Mouse (Mus musculus): Measurements from ENCODE around the gene Rpl13. TPM values are rescaled to one million over a fixed set of nuclear protein-coding genes. Genes with fewer than 3 reads are reported as not detected.
"Not testable (repeated sequence)": the region's sequence is repeated elsewhere in the genome, so short reads cannot be mapped to it uniquely, and the experiment has no call there.

The Rpl13 gene
- polyA plus RNA-seq, 1 experiment from 2014 or later = 811 TPM

DNA sequence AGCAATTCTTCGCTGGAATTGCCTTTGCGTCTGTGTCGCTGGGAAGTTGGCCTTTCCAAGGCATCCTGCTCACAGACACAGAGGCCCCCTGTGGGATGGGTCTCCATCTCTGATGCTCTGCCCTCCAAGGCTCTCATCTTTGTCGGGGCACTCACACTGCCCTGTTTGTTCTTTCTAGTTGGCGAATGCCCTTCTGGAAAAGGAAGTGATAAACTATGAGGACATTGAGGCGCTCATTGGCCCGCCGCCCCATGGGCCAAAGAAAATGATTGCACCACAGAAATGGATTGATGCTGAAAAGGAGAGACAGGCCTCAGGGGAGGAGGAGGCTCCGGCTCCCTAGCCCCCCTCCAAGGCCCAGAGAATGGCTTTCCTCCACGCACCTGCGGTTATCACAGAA lies 4.9 kb upstream of the Rpl13 start:
- H3K36me3 ChIP-seq (replicated peaks; ENCODE audit: insufficient read depth, low read length) = peaks cover 23% of the 10 kb centered on the region
- no peak overlapping the region for H3K4me3 ChIP-seq (ENCODE audit: low read depth, low read length)
- H3K9ac ChIP-seq (replicated peaks) = no peak overlapping the region
- 87% methylated on average over 11 of the region's 11 CpGs for WGBS (ENCODE audit: insufficient replicate concordance)
- ATAC-seq (no peak), DNase-seq (no peak)
- TF ChIP-seq EP300 (IDR thresholded peaks at IDR 0.05; ENCODE audit: low read depth) (no peak), CTCF (IDR thresholded peaks at IDR 0.05; ENCODE audit: low read depth) (no peak)
- no peak overlapping the region for H3K4me2 ChIP-seq (ENCODE audit: low read depth, low read length)
- no peaks in the 10 kb centered on the region for H3K27me3 ChIP-seq (ENCODE audit: insufficient read depth, low read length)
- H3K9me3 ChIP-seq (ENCODE audit: low read length) = no peaks in the 10 kb centered on the region
- peaks cover 4% of the 10 kb centered on the region for H3K4me1 ChIP-seq (ENCODE audit: insufficient read depth)
- H3K27ac ChIP-seq (ENCODE audit: low read depth) = no peak overlapping the region

DNA sequence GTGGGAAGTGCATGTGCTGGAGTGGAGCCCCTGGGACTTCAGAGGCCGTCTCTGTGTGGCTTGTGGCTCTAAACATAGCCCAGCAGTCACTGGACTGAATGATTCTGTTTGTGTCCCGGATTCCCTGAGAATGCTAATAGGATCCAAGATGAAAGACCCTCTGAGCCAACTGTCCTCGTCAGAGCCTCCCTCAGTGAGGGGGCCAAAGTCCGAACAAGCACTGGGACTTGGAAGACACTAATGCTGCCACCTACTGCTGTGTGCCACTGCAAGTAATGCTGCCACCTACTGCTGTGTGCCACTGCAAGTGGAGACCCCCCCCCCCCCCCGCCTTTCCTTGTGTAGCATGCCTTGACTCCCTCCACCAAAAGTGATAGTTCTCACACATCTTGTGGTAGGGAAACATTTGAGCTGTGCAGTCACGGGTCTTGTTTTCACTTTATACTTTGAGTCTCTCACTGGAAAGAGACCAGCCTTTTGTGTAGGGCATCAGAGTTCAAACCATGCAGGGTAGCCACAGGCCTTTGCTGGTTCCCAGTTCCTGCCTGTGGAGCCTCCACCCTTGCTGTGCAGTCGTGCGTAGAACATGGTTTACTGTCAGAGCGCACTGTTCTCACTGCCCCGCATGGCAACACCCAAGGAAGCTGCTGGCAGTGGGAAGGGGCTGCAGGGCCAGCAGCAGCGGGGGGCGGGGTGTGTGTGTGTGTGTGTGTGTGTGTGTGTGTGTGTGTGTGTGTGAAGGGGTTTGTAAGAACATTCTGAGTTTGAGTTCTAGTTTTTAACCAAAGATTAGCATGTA lies 4.2 kb upstream of the Rpl13 start:
- TF ChIP-seq EP300 (IDR thresholded peaks at IDR 0.05; ENCODE audit: low read depth) (no peak), CTCF (IDR thresholded peaks at IDR 0.05; ENCODE audit: low read depth) (no peak)
- peaks cover 23% of the 10 kb centered on the region for H3K36me3 ChIP-seq (replicated peaks; ENCODE audit: insufficient read depth, low read length)
- DNase-seq (no peak), ATAC-seq (no peak)
- H3K4me2 ChIP-seq (ENCODE audit: low read depth, low read length) = no peak overlapping the region
- WGBS (ENCODE audit: insufficient replicate concordance) = 83% methylated on average over 11 of the region's 12 CpGs
- no peak overlapping the region for H3K4me3 ChIP-seq (ENCODE audit: low read depth, low read length)
- H3K4me1 ChIP-seq (ENCODE audit: insufficient read depth) = peaks cover 4% of the 10 kb centered on the region
- H3K9me3 ChIP-seq (ENCODE audit: low read length) = no peaks in the 10 kb centered on the region
- H3K9ac ChIP-seq (replicated peaks) = no peak overlapping the region
- no peaks in the 10 kb centered on the region for H3K27me3 ChIP-seq (ENCODE audit: insufficient read depth, low read length)
- no peak overlapping the region for H3K27ac ChIP-seq (ENCODE audit: low read depth)

DNA sequence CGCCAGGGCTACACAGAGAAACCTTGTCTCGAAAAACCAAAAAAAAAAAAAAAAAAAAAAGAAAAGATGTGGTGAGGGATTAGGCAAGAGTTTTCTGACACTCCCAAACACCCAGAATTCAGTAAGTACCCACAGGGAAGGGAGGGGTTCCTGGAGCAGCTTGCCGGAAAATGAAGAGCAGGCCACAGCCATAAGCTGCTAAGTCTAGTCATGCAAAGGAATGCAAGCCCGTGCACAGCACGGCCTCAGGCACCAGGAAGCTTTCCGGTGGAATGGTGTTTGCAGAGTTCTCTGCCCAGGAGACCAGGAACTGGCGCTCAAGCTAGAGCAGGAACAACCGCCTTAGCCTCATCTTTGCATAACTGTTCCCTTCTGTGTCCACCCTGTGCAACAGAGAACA lies 1.9 kb upstream of the Rpl13 start:
- no peaks in the 10 kb centered on the region for H3K27me3 ChIP-seq (ENCODE audit: insufficient read depth, low read length)
- H3K36me3 ChIP-seq (replicated peaks; ENCODE audit: insufficient read depth, low read length) = peaks cover 32% of the 10 kb centered on the region
- H3K4me3 ChIP-seq (ENCODE audit: low read depth, low read length) = no peak overlapping the region
- ATAC-seq (no peak), DNase-seq (no peak)
- H3K4me2 ChIP-seq (ENCODE audit: low read depth, low read length) = no peak overlapping the region
- H3K4me1 ChIP-seq (ENCODE audit: insufficient read depth) = peaks cover 12% of the 10 kb centered on the region
- no peaks in the 10 kb centered on the region for H3K9me3 ChIP-seq (ENCODE audit: low read length)
- no peak for TF ChIP-seq EP300 (IDR thresholded peaks at IDR 0.05; ENCODE audit: low read depth)
- no peak for TF ChIP-seq CTCF (IDR thresholded peaks at IDR 0.05; ENCODE audit: low read depth)
- 0 out of 2 replicates have a peak overlapping the region, but pooled peaks have one; percentile 6 for H3K9ac ChIP-seq (replicated peaks)
- H3K27ac ChIP-seq (ENCODE audit: low read depth) = peak overlapping the region; percentile 45; the same call in 1 of the 2 replicates
- 51% methylated on average over 8 of the region's 8 CpGs for WGBS (ENCODE audit: insufficient replicate concordance)

DNA sequence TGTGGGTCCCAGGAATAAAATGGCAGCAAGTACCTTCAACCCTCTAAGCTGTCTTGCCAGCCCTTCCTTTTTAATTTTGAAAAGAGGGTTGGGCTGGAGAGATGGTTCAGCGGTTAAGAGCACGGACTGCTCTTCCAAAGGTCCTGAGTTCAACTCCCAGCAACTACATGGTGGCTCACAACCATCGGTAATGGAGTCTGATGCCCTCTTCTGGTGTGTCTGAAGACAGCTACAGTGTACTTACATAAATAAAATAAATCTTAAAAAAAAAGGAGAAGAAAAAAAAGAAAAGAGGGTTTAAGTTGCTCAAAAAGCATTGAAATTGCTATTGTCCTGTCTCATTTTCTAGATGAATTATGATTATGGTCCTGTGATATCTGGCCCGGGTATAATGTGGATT lies 906 bp upstream of the Rpl13 start:
- no peaks in the 10 kb centered on the region for H3K9me3 ChIP-seq (ENCODE audit: low read length)
- peaks cover 36% of the 10 kb centered on the region for H3K36me3 ChIP-seq (replicated peaks; ENCODE audit: insufficient read depth, low read length)
- no peak overlapping the region for H3K4me3 ChIP-seq (ENCODE audit: low read depth, low read length)
- no peaks in the 10 kb centered on the region for H3K27me3 ChIP-seq (ENCODE audit: insufficient read depth, low read length)
- H3K4me2 ChIP-seq (ENCODE audit: low read depth, low read length) = 0 out of 2 replicates have a peak overlapping the region, but pooled peaks have one; percentile 97
- H3K9ac ChIP-seq (replicated peaks) = peak overlapping the region; percentile 98; the same call in 1 of the 2 replicates
- no peak for ATAC-seq
- TF ChIP-seq CTCF (IDR thresholded peaks at IDR 0.05; ENCODE audit: low read depth) (no peak), EP300 (IDR thresholded peaks at IDR 0.05; ENCODE audit: low read depth) (no peak)
- DNase-seq = no peak
- no peak overlapping the region for H3K27ac ChIP-seq (ENCODE audit: low read depth)
- peaks cover 12% of the 10 kb centered on the region for H3K4me1 ChIP-seq (ENCODE audit: insufficient read depth)
- 70% methylated on average over 4 of the region's 4 CpGs for WGBS (ENCODE audit: insufficient replicate concordance)

DNA sequence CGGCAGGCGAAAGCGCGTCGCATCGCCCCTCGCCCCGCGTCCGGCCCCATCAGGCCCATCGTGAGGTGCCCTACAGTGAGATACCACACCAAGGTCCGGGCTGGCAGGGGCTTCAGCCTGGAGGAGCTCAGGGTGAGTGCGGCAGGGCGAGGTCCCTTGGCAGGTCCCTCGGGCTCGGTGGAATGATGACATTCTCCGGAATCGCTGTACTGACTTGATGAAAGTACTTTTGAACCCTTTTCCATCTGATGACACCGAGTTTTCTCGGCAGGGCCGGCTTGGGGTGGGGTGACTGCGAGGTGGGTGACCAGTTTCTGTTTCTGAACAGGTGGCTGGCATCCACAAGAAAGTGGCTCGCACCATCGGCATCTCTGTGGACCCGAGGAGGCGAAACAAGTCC lies 705 bp downstream of the Rpl13 start:
- Histone ChIP-seq H3K4me2 (ENCODE audit: low read depth, low read length) (peak overlapping the region; percentile 97), H3K9ac (replicated peaks) (peak overlapping the region; percentile 98), H3K36me3 (replicated peaks; ENCODE audit: insufficient read depth, low read length) (peaks cover 29% of the 10 kb centered on the region), H3K27ac (ENCODE audit: low read depth) (peak overlapping the region; percentile 95), H3K4me1 (ENCODE audit: insufficient read depth) (peaks cover 12% of the 10 kb centered on the region), H3K4me3 (ENCODE audit: low read depth, low read length) (peak overlapping the region; percentile 89)
- not testable (repeated sequence) for H3K9me3 ChIP-seq (ENCODE audit: low read length); ATAC-seq; DNase-seq; H3K27me3 ChIP-seq (ENCODE audit: insufficient read depth, low read length)
- WGBS (ENCODE audit: insufficient replicate concordance) = under 1% methylated on average over 22 of the region's 26 CpGs

DNA sequence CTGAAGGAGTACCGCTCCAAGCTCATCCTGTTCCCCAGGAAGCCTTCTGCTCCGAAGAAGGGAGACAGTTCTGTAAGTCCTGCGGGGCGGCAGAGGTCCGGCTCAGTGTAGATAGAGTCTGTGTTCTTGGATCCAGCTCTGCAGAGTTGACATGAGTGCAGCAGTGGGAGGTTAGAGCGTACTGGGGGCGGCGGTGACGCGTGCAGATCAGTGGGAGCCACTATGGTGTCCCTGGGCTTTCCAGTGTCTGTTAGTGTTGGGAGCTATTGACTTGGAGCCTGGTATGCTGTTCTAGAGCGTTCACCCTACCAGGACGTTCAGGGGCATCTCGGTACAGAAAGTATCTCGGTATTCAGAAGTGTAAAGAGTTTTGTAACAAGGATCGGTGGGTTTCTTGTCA lies 1.1 kb downstream of the Rpl13 start:
- DNase-seq = no peak

More for the DNA sequence above, 1.1 kb downstream of the Rpl13 start:
- H3K36me3 ChIP-seq (replicated peaks; ENCODE audit: insufficient read depth, low read length) = peaks cover 25% of the 10 kb centered on the region
- H3K27me3 ChIP-seq (ENCODE audit: insufficient read depth, low read length) = no peaks in the 10 kb centered on the region
- peak overlapping the region; percentile 97 for H3K4me2 ChIP-seq (ENCODE audit: low read depth, low read length)
- peak overlapping the region; percentile 98 for H3K9ac ChIP-seq (replicated peaks)
- no peaks in the 10 kb centered on the region for H3K9me3 ChIP-seq (ENCODE audit: low read length)
- WGBS (ENCODE audit: insufficient replicate concordance) = 6% methylated on average over 14 of the region's 15 CpGs
- ATAC-seq = no peak
- peak overlapping the region; percentile 95 for H3K27ac ChIP-seq (ENCODE audit: low read depth)
- H3K4me3 ChIP-seq (ENCODE audit: low read depth, low read length) = peak overlapping the region; percentile 89
- TF ChIP-seq CTCF (IDR thresholded peaks at IDR 0.05; ENCODE audit: low read depth) (no peak), EP300 (IDR thresholded peaks at IDR 0.05; ENCODE audit: low read depth) (no peak)
- H3K4me1 ChIP-seq (ENCODE audit: insufficient read depth) = peaks cover 12% of the 10 kb centered on the region

Measured in liver, postnatal 0 days (tissue).